Mouse (Mus musculus): ENCODE measurements around the gene Slc47a1. TPM values are rescaled to one million over a fixed set of nuclear protein-coding genes. Genes with fewer than 3 reads are reported as not detected.
A peak's percentile ranks its signal among the peaks of the same experiment; 100 is the strongest.

Slc47a1 gene
- polyA plus RNA-seq, 1 experiment from 2014 or later = 0.17 TPM

DNA sequence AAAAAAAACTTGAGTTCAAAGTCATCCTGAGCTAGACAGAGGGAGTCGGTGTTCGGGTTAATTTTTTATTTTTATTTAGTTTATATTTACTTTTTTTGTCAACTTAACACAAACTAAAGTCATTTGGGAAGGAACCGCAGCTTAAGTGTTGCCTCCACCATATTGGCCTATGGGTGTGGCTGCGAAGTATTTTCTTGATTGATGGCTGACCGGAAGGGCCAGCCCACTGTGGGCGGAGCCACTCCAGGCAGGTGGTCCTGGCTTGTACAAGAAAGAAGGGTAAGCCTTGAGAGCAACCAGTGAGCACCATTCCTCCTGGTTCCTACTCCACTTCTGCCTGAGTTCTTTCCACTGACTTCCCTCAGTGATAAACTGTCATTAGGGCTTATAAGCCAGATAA, 14.0 kb downstream of the Slc47a1 start:
- 88% methylated on average over 6 of the region's 6 CpGs for WGBS
- DNase-seq (ENCODE audit: extremely low spot score, low spot score) = no peak
- Histone ChIP-seq H3K9me3 (no peaks in the 10 kb centered on the region), H3K4me3 (no peak overlapping the region), H3K36me3 (replicated peaks) (no peaks in the 10 kb centered on the region), H3K27me3 (ENCODE audit: poor library complexity, severe bottlenecking) (no peaks in the 10 kb centered on the region), H3K4me1 (no peaks in the 10 kb centered on the region), H3K27ac (no peak overlapping the region)

DNA sequence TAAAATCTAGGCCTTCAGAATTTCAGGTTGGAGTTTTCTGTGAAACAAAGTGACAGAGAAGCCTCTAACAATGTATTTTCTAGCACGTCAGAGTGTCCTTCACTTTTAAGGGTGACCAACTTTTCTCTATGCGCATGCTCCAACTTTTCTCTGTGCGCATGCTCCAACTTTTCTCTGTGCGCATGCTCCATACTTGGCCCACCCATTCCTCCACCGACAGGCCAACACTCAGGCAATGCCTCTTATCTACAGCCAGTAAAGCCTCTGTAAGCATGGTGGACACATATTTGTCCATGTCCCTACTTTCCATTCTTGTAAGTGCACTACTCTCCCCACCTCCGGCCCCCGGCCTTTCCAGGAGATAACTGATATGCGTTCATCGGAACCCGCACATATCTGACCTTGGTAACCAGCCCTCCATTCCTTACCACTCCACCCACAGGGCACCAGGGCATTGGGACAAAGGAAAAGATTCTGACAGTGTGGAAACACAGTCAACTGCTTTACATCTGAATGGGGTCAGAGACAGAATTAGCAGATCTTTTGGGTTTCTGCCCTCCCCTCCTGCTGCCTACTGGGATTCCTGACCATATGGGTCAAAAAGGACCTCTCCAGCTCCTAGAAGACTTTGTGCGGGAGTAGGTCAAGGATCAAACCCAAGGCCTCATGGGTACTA, 16.5 kb downstream of the Slc47a1 start:
- Histone ChIP-seq H3K36me3 (replicated peaks) (no peaks in the 10 kb centered on the region), H3K27ac (no peak overlapping the region), H3K4me1 (no peaks in the 10 kb centered on the region), H3K4me3 (no peak overlapping the region), H3K9me3 (no peaks in the 10 kb centered on the region), H3K27me3 (ENCODE audit: poor library complexity, severe bottlenecking) (no peaks in the 10 kb centered on the region)
- 94% methylated on average over 11 of the region's 11 CpGs for whole genome bisulfite sequencing
- no peak for DNase-seq (ENCODE audit: extremely low spot score, low spot score)

DNA sequence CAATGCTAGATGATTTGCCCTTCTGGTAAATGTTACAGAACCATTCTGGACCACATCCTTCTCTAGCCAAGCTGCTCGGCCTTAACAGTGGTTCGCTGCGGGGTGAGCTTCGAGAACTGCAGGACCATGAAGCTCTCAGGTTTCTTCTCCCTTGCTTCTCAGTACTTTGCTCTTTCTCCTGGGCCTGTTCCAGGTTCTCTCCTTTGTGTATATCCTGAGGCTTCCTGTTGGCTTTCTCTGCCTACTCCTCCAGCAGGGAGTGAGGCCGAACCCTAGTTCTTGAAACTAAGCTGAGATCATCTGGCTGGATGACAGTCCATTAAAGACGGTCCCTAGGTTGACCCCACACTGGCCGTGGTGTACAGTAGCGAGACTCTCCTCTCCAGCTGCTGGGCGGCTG, 21.5 kb downstream of the Slc47a1 start:
- Histone ChIP-seq H3K27me3 (ENCODE audit: poor library complexity, severe bottlenecking) (no peaks in the 10 kb centered on the region), H3K4me1 (0 out of 2 replicates have a peak, but pooled peaks cover 5% of the 10 kb centered on the region), H3K27ac (no peak overlapping the region), H3K4me3 (no peak overlapping the region), H3K36me3 (replicated peaks) (no peaks in the 10 kb centered on the region), H3K9me3 (no peaks in the 10 kb centered on the region)
- WGBS = 91% methylated on average over 9 of the region's 9 CpGs
- DNase-seq (ENCODE audit: extremely low spot score, low spot score) = no peak

DNA sequence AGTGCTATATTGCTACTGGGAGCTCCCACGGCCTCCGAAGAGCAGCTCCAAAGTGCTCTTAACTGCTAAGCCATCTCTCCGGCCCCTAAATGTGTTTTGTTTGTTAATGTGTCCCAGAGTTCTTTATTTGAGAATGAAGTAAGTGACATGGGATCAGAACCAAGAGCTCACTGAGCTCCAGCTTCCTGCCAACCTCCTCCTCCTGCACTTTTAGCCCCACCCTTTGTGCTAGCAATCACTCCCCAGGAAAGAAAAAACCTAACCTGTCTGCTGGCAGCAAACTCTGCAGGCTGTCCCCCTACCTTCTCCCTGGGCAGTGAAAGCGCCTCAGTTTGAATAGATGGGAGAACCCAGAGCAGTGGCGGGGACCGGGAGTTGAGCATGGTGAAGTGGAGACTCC, 22.0 kb downstream of the Slc47a1 start:
- Histone ChIP-seq H3K4me1 (0 out of 2 replicates have a peak, but pooled peaks cover 5% of the 10 kb centered on the region), H3K27me3 (ENCODE audit: poor library complexity, severe bottlenecking) (no peaks in the 10 kb centered on the region), H3K27ac (no peak overlapping the region), H3K9me3 (no peaks in the 10 kb centered on the region), H3K36me3 (replicated peaks) (no peaks in the 10 kb centered on the region), H3K4me3 (no peak overlapping the region)
- no peak for DNase-seq (ENCODE audit: extremely low spot score, low spot score)
- WGBS = 81% methylated on average over 6 of the region's 6 CpGs

DNA sequence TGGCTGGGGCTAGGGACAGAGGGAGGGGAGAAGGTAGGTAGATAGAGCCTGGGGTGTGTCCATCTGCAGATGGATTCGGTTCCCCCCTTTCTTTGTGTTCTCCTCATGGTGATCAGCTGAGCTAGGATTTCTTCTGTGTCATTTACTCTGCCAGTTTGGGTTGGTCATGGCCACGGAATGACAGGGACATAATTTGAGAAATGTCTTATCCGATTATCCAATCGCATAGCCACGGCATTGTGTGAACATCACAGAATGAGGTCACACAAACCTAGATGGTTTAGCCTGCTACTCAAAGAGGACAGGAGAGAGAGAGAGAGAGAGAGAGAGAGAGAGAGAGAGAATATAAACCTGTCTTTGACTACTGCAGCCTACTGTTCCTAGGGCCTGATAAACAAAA, 22.8 kb downstream of the Slc47a1 start:
- no peaks in the 10 kb centered on the region for H3K9me3 ChIP-seq
- DNase-seq (ENCODE audit: extremely low spot score, low spot score) = no peak
- WGBS = 88% methylated on average over 5 of the region's 5 CpGs
- no peaks in the 10 kb centered on the region for H3K27me3 ChIP-seq (ENCODE audit: poor library complexity, severe bottlenecking)
- H3K36me3 ChIP-seq (replicated peaks) = no peaks in the 10 kb centered on the region
- no peak overlapping the region for H3K4me3 ChIP-seq
- 0 out of 2 replicates have a peak, but pooled peaks cover 5% of the 10 kb centered on the region for H3K4me1 ChIP-seq
- no peak overlapping the region for H3K27ac ChIP-seq

DNA sequence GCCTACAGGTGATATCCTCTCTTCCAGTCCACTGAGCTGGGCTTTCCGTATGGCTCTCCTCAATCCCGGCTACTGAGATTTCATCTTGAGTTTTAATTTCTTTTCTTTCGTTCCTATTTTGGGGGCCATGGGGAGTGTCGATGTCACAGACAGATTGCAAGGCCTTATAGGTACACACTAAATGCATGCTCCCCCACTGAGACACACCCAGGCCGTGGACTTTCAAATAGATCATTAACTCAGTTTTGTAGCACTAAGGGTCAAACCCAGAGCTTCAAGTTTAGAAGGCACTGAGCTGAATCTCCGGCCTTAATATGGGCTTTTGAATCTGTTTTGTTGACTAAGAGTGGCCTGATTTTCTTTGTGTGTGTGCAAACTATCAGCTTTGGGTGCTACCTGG, 23.8 kb downstream of the Slc47a1 start:
- 86% methylated on average over 6 of the region's 6 CpGs for WGBS
- no peaks in the 10 kb centered on the region for H3K36me3 ChIP-seq (replicated peaks)
- DNase-seq (ENCODE audit: extremely low spot score, low spot score) = no peak

DNA sequence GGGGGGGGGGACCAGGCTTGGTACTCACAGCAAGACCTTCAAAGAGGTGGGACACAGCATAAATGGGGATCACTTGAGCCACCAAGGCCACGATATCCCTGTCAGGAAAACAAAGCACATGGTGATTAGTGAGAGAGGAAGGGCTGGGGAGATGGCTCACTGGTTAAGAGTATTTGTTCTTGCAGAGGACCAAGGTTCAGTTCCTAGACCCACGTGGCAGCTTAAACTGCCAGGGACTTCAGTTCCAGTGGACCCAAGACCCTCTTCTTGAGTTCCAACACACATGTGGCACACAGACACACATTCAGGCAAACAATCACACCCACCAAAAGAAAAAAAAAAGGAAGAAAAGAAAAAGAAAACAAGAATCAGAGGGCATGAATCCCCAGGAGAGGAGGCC, 25.1 kb downstream of the Slc47a1 start:
- Histone ChIP-seq H3K4me3 (no peak overlapping the region), H3K9me3 (no peaks in the 10 kb centered on the region), H3K27ac (no peak overlapping the region), H3K27me3 (ENCODE audit: poor library complexity, severe bottlenecking) (peaks cover 6% of the 10 kb centered on the region), H3K36me3 (replicated peaks) (no peaks in the 10 kb centered on the region), H3K4me1 (0 out of 2 replicates have a peak, but pooled peaks cover 5% of the 10 kb centered on the region)
- WGBS = 68% methylated on average over 2 of the region's 2 CpGs
- DNase-seq (ENCODE audit: extremely low spot score, low spot score) = no peak

More for the DNA sequence above, 23.8 kb downstream of the Slc47a1 start:
- no peaks in the 10 kb centered on the region for H3K27me3 ChIP-seq (ENCODE audit: poor library complexity, severe bottlenecking)
- H3K4me1 ChIP-seq = 0 out of 2 replicates have a peak, but pooled peaks cover 5% of the 10 kb centered on the region
- no peaks in the 10 kb centered on the region for H3K9me3 ChIP-seq
- H3K4me3 ChIP-seq = no peak overlapping the region
- no peak overlapping the region for H3K27ac ChIP-seq

DNA sequence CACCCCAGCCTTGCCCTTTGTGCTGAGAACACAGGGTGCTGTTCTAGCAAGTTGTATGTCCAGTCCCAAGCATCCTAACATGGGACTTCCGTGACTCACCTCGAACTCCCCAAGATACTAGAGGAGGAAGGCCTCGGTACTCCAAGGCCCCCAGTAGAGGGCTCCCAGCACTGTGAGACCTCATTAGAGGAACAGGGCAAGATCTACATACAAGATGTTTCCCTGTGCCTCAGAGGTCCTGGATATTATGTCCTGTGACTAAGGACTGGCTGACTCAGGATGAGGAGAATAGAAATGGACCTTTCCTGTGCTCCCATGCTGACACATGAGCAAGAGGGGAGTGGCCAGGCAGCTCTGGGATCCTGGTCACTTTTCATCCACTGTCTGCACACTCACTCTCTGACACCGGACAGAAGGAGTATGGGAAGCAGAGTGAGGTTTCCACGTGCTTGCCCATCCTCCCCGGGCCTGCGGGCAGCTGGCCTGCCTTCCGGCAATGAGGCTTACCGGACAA, 25.9 kb downstream of the Slc47a1 start:
- WGBS = 59% methylated on average over 9 of the region's 9 CpGs
- no peak for DNase-seq (ENCODE audit: extremely low spot score, low spot score)
- Histone ChIP-seq H3K9me3 (no peaks in the 10 kb centered on the region), H3K27me3 (ENCODE audit: poor library complexity, severe bottlenecking) (peaks cover 13% of the 10 kb centered on the region), H3K4me3 (no peak overlapping the region), H3K4me1 (0 out of 2 replicates have a peak, but pooled peaks cover 5% of the 10 kb centered on the region), H3K36me3 (replicated peaks) (no peaks in the 10 kb centered on the region), H3K27ac (0 out of 2 replicates have a peak overlapping the region, but pooled peaks have one; percentile 3)

DNA sequence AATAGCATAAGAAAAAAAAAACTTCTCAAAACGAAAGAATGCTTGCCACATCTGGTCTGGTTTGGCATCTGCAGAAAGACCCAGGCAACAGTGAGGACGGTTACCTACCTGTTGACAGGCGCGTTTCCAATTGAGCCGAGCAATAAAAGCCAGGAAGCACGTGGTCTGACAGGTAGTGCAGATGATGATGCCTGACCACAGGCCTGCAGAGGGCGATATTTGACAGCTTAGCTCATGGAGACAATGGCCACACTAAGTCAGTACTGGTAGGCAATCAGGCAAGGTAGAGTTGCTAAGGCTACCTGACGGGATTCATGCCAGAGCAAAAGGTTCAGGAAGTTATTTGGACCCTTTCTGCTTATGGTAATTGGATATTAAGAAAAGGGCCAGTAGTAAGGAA, 28.8 kb downstream of the Slc47a1 start:
- peak; percentile 38 for DNase-seq (ENCODE audit: extremely low spot score, low spot score)
- Histone ChIP-seq H3K36me3 (replicated peaks) (no peaks in the 10 kb centered on the region), H3K4me1 (0 out of 2 replicates have a peak, but pooled peaks cover 5% of the 10 kb centered on the region), H3K27ac (no peak overlapping the region), H3K27me3 (ENCODE audit: poor library complexity, severe bottlenecking) (peaks cover 34% of the 10 kb centered on the region), H3K9me3 (no peaks in the 10 kb centered on the region), H3K4me3 (no peak overlapping the region)
- 14% methylated on average over 8 of the region's 8 CpGs for WGBS

DNA sequence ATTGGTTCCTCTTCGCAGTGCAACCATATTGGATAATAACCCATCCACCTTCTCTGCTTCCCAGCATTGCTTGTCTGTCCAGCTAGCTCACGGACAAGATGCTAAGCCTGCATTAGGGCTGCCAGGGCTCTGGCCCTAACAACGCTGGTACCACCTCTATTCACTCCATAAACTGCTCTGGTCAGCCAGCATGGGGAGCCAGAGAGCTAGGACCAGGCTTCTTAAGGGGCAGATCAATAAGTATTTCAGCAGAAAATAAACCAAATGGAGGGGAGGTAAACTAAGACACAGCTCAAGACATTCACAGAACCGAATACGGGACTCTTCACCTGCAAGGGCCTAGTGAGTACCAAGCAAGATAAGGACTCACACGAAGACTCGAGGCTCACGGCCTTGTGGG, 32.0 kb downstream of the Slc47a1 start:
- peaks cover 12% of the 10 kb centered on the region for H3K4me1 ChIP-seq
- no peak overlapping the region for H3K4me3 ChIP-seq
- WGBS = 62% methylated on average over 8 of the region's 8 CpGs
- no peaks in the 10 kb centered on the region for H3K9me3 ChIP-seq
- H3K27ac ChIP-seq = no peak overlapping the region
- peaks cover 66% of the 10 kb centered on the region for H3K27me3 ChIP-seq (ENCODE audit: poor library complexity, severe bottlenecking)
- H3K36me3 ChIP-seq (replicated peaks) = no peaks in the 10 kb centered on the region
- no peak for DNase-seq (ENCODE audit: extremely low spot score, low spot score)

DNA sequence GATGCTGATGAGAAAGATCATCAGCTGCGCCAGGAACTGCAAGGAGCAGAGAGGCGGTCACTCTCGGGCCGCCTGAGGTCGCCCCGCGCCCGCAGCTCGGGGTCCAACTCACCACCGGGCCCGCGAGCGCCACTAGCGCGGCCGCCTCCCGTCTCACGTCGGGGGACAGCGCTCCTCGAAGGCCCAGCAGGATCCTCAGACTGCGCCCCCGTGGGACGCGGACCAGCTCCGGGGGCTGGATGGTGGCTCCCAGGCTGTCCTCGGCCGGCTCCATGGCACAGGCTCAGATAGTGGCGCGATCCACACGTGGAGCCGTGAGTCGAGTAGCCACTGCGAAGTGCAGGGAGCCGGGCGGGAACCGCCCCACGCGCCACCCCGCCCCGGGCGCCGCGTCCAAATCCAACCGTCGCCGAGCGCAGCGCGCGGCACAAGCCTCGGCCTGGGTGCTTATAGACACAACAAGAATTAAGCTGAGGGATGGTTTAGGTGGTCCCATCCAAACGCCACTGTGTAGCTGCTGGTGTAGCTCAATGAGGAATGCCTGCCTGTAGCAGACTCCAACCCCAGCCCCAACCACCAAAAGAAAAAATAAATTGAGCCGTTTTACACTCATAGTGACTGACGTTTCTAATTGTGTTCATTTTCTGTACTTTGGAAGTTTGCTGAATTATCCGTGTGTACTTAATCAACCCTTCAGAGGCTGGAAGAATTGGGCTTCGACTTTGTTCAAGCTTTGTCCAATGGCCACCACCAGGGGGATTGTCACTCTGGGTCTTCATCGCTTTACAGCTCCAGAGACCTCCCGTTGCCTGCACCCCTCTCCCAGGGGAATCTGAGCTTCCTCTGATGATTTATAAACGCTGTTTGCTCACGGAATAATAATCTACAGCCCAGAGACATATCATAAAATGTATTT, 35.4 kb downstream of the Slc47a1 start, which contains the start of gene Slc47a2:
Gene Slc47a2 (minus strand): TSS at position 356 of the 916 bp plus-strand sequence.
- H3K9me3 ChIP-seq = no peaks in the 10 kb centered on the region
- peak; percentile 24 for DNase-seq (ENCODE audit: extremely low spot score, low spot score)
- H3K27me3 ChIP-seq (ENCODE audit: poor library complexity, severe bottlenecking) = peaks cover 73% of the 10 kb centered on the region
- H3K27ac ChIP-seq = peak within 1 kb of the TSS; percentile 35; the same call in 1 of the 2 replicates
- H3K36me3 ChIP-seq (replicated peaks) = no peaks in the 10 kb centered on the region
- 5% methylated on average over 61 of the region's 61 CpGs for WGBS
- H3K4me3 ChIP-seq = peak within 1 kb of the TSS; percentile 52
- peaks cover 12% of the 10 kb centered on the region for H3K4me1 ChIP-seq

DNA sequence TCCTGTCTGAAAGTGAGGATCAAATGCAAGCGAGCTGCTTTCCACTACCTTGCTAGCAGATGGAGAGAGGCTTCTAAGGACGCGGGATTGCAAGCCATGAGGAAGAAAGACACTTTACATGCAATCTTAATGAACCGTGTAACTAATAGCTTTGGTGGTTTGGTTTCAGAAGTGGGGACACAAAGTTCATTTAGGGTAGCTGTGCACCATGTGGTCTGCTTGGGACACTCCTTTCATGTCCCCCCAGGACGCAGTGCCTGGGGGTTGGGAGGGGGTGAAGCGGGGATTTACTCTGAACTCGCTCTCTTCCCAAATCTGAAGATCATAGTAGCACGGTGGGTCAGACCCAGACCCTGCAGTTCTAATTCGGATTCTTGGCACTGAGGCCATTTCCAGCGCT, 36.2 kb downstream of the Slc47a1 start:
- Histone ChIP-seq H3K9me3 (no peaks in the 10 kb centered on the region), H3K27me3 (ENCODE audit: poor library complexity, severe bottlenecking) (peaks cover 66% of the 10 kb centered on the region), H3K4me1 (peaks cover 12% of the 10 kb centered on the region), H3K27ac (no peak overlapping the region), H3K4me3 (peak overlapping the region; percentile 52), H3K36me3 (replicated peaks) (no peaks in the 10 kb centered on the region)
- no peak for DNase-seq (ENCODE audit: extremely low spot score, low spot score)
- 19% methylated on average over 10 of the region's 10 CpGs for WGBS

Data from forebrain, embryonic 10.5 days (tissue).